Mouse (Mus musculus) brain, embryonic 14.5 days (tissue): ENCODE measurements around the gene Esrrg.

Experiments
- CTCF ChIP-seq: fragments of 200-500 bp; IDR thresholded peaks from 2 replicates; pipeline ENCODE4 v1.5.1; 2012; ENCODE audit warnings: inconsistent platforms, mild to moderate bottlenecking, moderate library complexity, borderline replicate concordance; ENCODE audit not compliant: insufficient read depth, insufficient read length; ENCODE audit errors: extremely low read depth
- POLR2A ChIP-seq: fragments of 200-500 bp; IDR thresholded peaks from 2 replicates; pipeline ENCODE4 v1.6.1; 2012; ENCODE audit warnings: mild to moderate bottlenecking, inconsistent platforms, borderline replicate concordance; ENCODE audit not compliant: poor library complexity, insufficient read depth, insufficient read length, severe bottlenecking; ENCODE audit errors: extremely low read depth

- TF ChIP-seq CTCF (no peak), POLR2A (no peak)
Measured at GRCm38 (mm10) chr1:187904731-187905130, 296.1 kb downstream of the Esrrg start.
